Mouse (Mus musculus) MEL (cell line): ENCODE measurements at regions not wholly inside any gene's neighbourhood (a gene's known extent, or its start where the extent isn't known, plus 50 kb on each side); places are given as distances from the start of the nearest gene placed in this dataset.

Source experiments
- DNase-seq: peaks from one replicate; pipeline ENCODE4 v3.0.0; 2011; ENCODE audit warnings: low read depth, low spot score
- H3K27ac ChIP-seq: 2 replicates; pipeline ENCODE4 v1.5.1; 2012; ENCODE audit warnings: low read depth, mild to moderate bottlenecking, control low read depth, low read length, moderate library complexity; ENCODE audit not compliant: control insufficient read depth
- H3K27me3 ChIP-seq, 2 experiments: fragments of 150-350 bp in 1 of 2; sonication (generic) in 1 of 2; 2 replicates each; pipeline ENCODE4 v1.6.1; 2012; ENCODE audit warnings: low read length in 2 of 2, mild to moderate bottlenecking in 2 of 2, improper control_type of control experiment in 1 of 2, moderate library complexity in 1 of 2; ENCODE audit not compliant: insufficient read depth in 2 of 2, control insufficient read depth in 1 of 2
- H3K36me3 ChIP-seq, 2 experiments: 2 replicates each; pipeline ENCODE4 v1.6.1; 2012 to 2014; ENCODE audit warnings: low read length in 2 of 2, improper control_type of control experiment in 1 of 2, inconsistent platforms in 1 of 2, mild to moderate bottlenecking in 1 of 2; ENCODE audit not compliant: insufficient read depth in 2 of 2, control insufficient read depth in 1 of 2
- H3K4me1 ChIP-seq, 2 experiments: fragments of 150-350 bp in 1 of 2; sonication (generic) in 1 of 2; 2 replicates each; pipeline ENCODE4 v1.6.1; 2012; ENCODE audit warnings: low read length in 2 of 2, improper control_type of control experiment in 1 of 2, mild to moderate bottlenecking in 1 of 2; ENCODE audit not compliant: insufficient read depth in 2 of 2, control insufficient read depth in 1 of 2
- H3K4me3 ChIP-seq, 2 experiments: fragments of 150-350 bp in 1 of 2; sonication (generic) in 1 of 2; 2 replicates each; pipeline ENCODE4 v1.5.1; 2012; ENCODE audit warnings: low read depth in 2 of 2, low read length in 2 of 2, mild to moderate bottlenecking in 2 of 2, moderate library complexity in 2 of 2, control low read depth in 1 of 2, improper control_type of control experiment in 1 of 2; ENCODE audit not compliant: control insufficient read depth in 1 of 2, insufficient read depth in 1 of 2
- H3K79me2 ChIP-seq: 2 replicates; pipeline ENCODE4 v1.6.1; 2012; ENCODE audit warnings: mild to moderate bottlenecking, low read length, moderate library complexity; ENCODE audit not compliant: control insufficient read depth, poor library complexity, insufficient read depth
- H3K9ac ChIP-seq: 2 replicates; pipeline ENCODE4 v1.6.1; 2012; ENCODE audit warnings: low read depth, mild to moderate bottlenecking, control low read depth, low read length, moderate library complexity; ENCODE audit not compliant: control insufficient read depth, poor library complexity, severe bottlenecking
- H3K9me3 ChIP-seq: fragments of 150-350 bp; sonication (generic); replicated peaks from 2 replicates; pipeline ENCODE4 v1.6.1; 2012; ENCODE audit warnings: mild to moderate bottlenecking, low read length, improper control_type of control experiment, moderate library complexity; ENCODE audit not compliant: insufficient read depth
- BHLHE40 ChIP-seq: IDR thresholded peaks from 2 replicates; pipeline ENCODE4 v1.6.1; 2012; ENCODE audit warnings: low read depth, mild to moderate bottlenecking, inconsistent platforms, low read length, improper control_type of control experiment, borderline replicate concordance
- CHD2 ChIP-seq: IDR thresholded peaks from 2 replicates; pipeline ENCODE4 v1.6.1; 2011; ENCODE audit warnings: low read length, improper control_type of control experiment
- ELF1 ChIP-seq: IDR thresholded peaks from 2 replicates; pipeline ENCODE4 v1.6.1; 2014; ENCODE audit warnings: low read depth, mild to moderate bottlenecking, inconsistent platforms, low read length, improper control_type of control experiment, moderate library complexity
- GABPA ChIP-seq: IDR thresholded peaks from 2 replicates; pipeline ENCODE4 v1.6.1; 2012; ENCODE audit warnings: low read depth, mild to moderate bottlenecking, inconsistent platforms, low read length, improper control_type of control experiment, moderate library complexity
- HCFC1 ChIP-seq: IDR thresholded peaks from 2 replicates; pipeline ENCODE4 v1.6.1; 2012; ENCODE audit warnings: low read depth, mild to moderate bottlenecking, inconsistent platforms, low read length, improper control_type of control experiment, moderate library complexity
- KAT2A ChIP-seq: conservative IDR thresholded peaks from 2 replicates; pipeline ENCODE4 v1.6.1; 2012; ENCODE audit warnings: low read depth, low read length, improper control_type of control experiment, inconsistent platforms
- MAFK ChIP-seq: IDR thresholded peaks from 2 replicates; pipeline ENCODE4 v1.6.1; 2011; ENCODE audit warnings: low read depth, mild to moderate bottlenecking, low read length, improper control_type of control experiment, borderline replicate concordance
- MEF2A ChIP-seq: IDR thresholded peaks from 2 replicates; pipeline ENCODE4 v1.6.1; 2014; ENCODE audit warnings: low read depth, mild to moderate bottlenecking, inconsistent platforms, low read length, improper control_type of control experiment; ENCODE audit not compliant: poor library complexity, insufficient replicate concordance, severe bottlenecking; ENCODE audit errors: extremely low read depth
- MYB ChIP-seq: IDR thresholded peaks from 2 replicates; pipeline ENCODE4 v1.6.1; 2011; ENCODE audit warnings: mild to moderate bottlenecking, low read depth, low read length, improper control_type of control experiment
- MYC ChIP-seq: IDR thresholded peaks from 2 replicates; pipeline ENCODE4 v1.6.1; 2011; ENCODE audit warnings: low read depth, mild to moderate bottlenecking, low read length, improper control_type of control experiment, moderate library complexity
- POLR2A ChIP-seq, 2 experiments: IDR thresholded peaks; 2 replicates each; pipeline ENCODE4 v1.6.1; 2011 to 2012; ENCODE audit warnings: low read length in 2 of 2, mild to moderate bottlenecking in 2 of 2, control low read depth in 1 of 2, improper control_type of control experiment in 1 of 2, low read depth in 1 of 2, moderate library complexity in 1 of 2; ENCODE audit not compliant: control insufficient read depth in 1 of 2, insufficient read depth in 1 of 2, poor library complexity in 1 of 2
- POLR2AphosphoS5 ChIP-seq: IDR thresholded peaks from 2 replicates; pipeline ENCODE4 v1.6.1; 2012; ENCODE audit warnings: low read depth, borderline replicate concordance, mild to moderate bottlenecking, inconsistent platforms, low read length, moderate library complexity, mixed read lengths
- SIN3A ChIP-seq: IDR thresholded peaks from 2 replicates; pipeline ENCODE4 v1.6.1; 2012; ENCODE audit warnings: low read length, improper control_type of control experiment, inconsistent platforms
- SMC3 ChIP-seq: IDR thresholded peaks from 2 replicates; pipeline ENCODE4 v1.6.1; 2011; ENCODE audit warnings: low read depth, low read length, improper control_type of control experiment
- TAL1 ChIP-seq: IDR thresholded peaks from 2 replicates; pipeline ENCODE4 v1.6.1; 2012; ENCODE audit warnings: mild to moderate bottlenecking, inconsistent platforms, low read length, moderate library complexity, mixed read lengths
- TBP ChIP-seq: IDR thresholded peaks from 2 replicates; pipeline ENCODE4 v1.8.0; 2011; ENCODE audit warnings: low read depth, low read length, improper control_type of control experiment
- ZC3H11A ChIP-seq: IDR thresholded peaks from 2 replicates; pipeline ENCODE4 v1.6.1; 2012; ENCODE audit warnings: low read depth, mild to moderate bottlenecking, inconsistent platforms, low read length, improper control_type of control experiment

DNA sequence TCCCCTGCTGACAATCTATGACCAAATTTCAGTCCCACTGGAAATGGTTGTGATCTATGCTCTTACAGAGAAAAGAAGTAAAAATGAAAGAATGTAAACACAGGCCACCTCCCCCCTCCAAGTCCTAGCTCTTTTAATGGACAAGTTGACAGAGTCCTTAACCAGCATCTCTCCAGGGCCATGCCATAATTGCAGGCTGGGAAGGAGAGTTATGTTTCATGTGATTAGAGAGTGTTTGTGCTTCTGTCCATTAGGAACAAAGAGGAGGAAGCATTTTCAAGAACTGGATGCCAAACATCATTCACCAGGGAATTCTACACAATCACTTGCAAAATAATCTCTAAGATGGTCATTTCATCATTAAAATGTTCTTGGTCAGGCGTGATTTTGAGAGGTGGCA lies 109.7 kb upstream of the Plxna2 start:
- Histone ChIP-seq H3K4me3 (no peak overlapping the region), H3K9me3 (no peaks in the 10 kb centered on the region), H3K27ac (no peak overlapping the region), H3K79me2 (no peaks in the 10 kb centered on the region), H3K36me3 (no peaks in the 10 kb centered on the region), H3K4me1 (no peaks in the 10 kb centered on the region)
- DNase-seq, result no peak
- TF ChIP-seq TAL1 (no peak), HCFC1 (no peak), POLR2AphosphoS5 (no peak), MEF2A (no peak), MAFK (no peak), BHLHE40 (no peak), MYB (no peak), MYC (no peak), ELF1 (no peak), CHD2 (no peak), ZC3H11A (no peak), KAT2A (no peak), TBP (no peak)
- TF ChIP-seq, all 39 proteins: peak for 0
- Histone ChIP-seq H3K9ac (no peak overlapping the region), H3K27me3 (no peaks in the 10 kb centered on the region)

DNA sequence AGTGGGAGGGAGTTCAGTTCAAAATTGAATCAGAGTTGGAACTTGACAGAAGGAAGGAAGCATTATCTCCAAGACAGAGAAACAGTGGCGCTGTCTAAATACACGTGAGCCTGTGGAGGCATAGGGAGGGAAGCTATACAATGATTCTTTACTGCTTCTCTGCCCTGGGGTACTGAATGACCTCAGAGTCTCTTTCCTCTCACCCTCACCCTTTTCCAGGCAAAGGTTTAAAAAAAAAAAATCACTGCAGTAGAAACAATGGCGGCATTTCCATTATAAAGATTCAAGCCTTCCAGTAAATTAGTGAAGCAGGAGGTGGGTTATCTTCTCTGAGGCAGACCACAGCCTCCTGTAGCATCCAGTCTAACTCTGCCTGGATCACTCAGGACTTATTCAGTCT lies 112.2 kb upstream of the Plxna2 start:
- H3K4me1 ChIP-seq, result no peaks in the 10 kb centered on the region
- no peak for DNase-seq
- H3K27ac ChIP-seq, result no peak overlapping the region
- H3K36me3 ChIP-seq, result no peaks in the 10 kb centered on the region
- no peaks in the 10 kb centered on the region for H3K9me3 ChIP-seq
- no peaks in the 10 kb centered on the region for H3K79me2 ChIP-seq
- no peaks in the 10 kb centered on the region for H3K27me3 ChIP-seq
- no peak for TF ChIP-seq BHLHE40
- no peak for TF ChIP-seq GABPA
- no peak for TF ChIP-seq SMC3
- no peak for TF ChIP-seq POLR2A (IDR thresholded peaks at IDR 0.05; ENCODE audit: control insufficient read depth in 1 of 2, insufficient read depth in 1 of 2, low read depth in 1 of 2, low read length in 2 of 2, poor library complexity in 1 of 2)
- TF ChIP-seq SIN3A, result no peak
- no peak overlapping the region for H3K9ac ChIP-seq
- no peak overlapping the region for H3K4me3 ChIP-seq
